Mouse (Mus musculus) effector memory CD4-positive, alpha-beta T cell, adult 5 months (primary cell): ENCODE measurements around the gene Ptprt. TPM values are rescaled to one million over a fixed set of nuclear protein-coding genes. Genes with fewer than 3 reads are reported as not detected.

Experiments
- polyA plus RNA-seq: library from polyadenylated mRNA; unstranded; fragments of 100-300 nt; shearing (Covaris generic); gene quantifications from one replicate; pipeline ENCODE4 v1.2.1, GENCODE M21; 2017

Ptprt gene
- not detected for polyA plus RNA-seq

GRCm38 (mm10) chr2:162660941-162661386 is at the start of gene Ptprt:
Gene Ptprt (minus strand): TSS chr2:162661147.

